24 mouse cellular contexts compared by ENCODE assay signal in the genomic region with DNA sequence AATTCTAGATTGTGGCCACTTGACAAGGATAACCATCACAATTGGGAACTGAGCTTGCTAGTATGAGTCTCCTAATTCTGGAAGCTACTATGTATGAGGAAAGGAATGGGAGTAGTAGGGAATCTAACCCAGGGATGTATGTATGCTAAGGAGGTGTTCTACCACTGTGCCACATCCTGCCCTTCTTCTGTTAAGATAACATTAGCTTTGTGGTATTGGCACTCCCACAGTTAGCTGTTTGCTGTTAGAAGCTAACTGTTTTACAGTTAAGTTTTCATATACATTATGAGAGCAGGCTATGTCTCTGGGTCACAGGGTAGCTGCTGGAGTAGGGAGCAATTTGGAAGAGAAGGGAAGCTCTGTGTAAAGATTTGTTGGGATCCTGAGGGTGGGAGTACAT. TPM values are rescaled to one million over a fixed set of nuclear protein-coding genes. Genes with fewer than 3 reads are reported as not detected.
DNase-seq lines count a peak whose midpoint lies in the region; ATAC-seq lines count a peak whose summit lies in the region.
"Had no signal": no experiment of that assay in that cellular context is flagged by ENCODE, and none has a peak within 500 bp of the region (broad histone marks: within the 10 kb centered on the region; RNA-seq: fewer than 3 reads in every experiment).

No protein-coding gene starts in this region.

- no peaks in the 10 kb centered on the region for H3K27me3 ChIP-seq in forebrain, embryonic 15.5 days
- H3K27me3 ChIP-seq: embryonic facial prominence, embryonic 15.5 days had no signal

- H3K4me2 ChIP-seq in forebrain, embryonic 15.5 days (replicated peaks) = no peak overlapping the region
- H3K4me2 ChIP-seq: embryonic facial prominence, embryonic 13.5 days; embryonic facial prominence, embryonic 15.5 days; forebrain, embryonic 12.5 days had no signal

- H3K4me1 ChIP-seq in forebrain, embryonic 15.5 days = no peaks in the 10 kb centered on the region
- H3K4me1 ChIP-seq: embryonic facial prominence, embryonic 13.5 days; embryonic facial prominence, embryonic 15.5 days; forebrain, embryonic 12.5 days had no signal

- peak; percentile 4 for DNase-seq in 3T3-L1 (ENCODE audit: low read depth, low spot score)
- DNase-seq in 416B (ENCODE audit: low read depth) = peak; percentile 18
- DNase-seq in urinary bladder, postnatal 25 days (ENCODE audit: low spot score) = no peak
- DNase-seq in right cerebral cortex, postnatal 36 days (ENCODE audit: low spot score in 2 of 2) = no peak
- DNase-seq: adrenal gland, adult 2 months; adrenal gland, postnatal 10 days; adrenal gland, postnatal 25 days; cerebellum, adult 11 months; cerebellum, adult 18-20 months; cerebellum, adult 8-10 months; cerebellum, adult 9-11 months; cerebellum, postnatal 14 days; cerebellum, postnatal 36 days; embryo, embryonic 11 days; forebrain, postnatal 0 days had no signal

- H3K36me3 ChIP-seq in forebrain, embryonic 15.5 days = no peaks in the 10 kb centered on the region
- H3K36me3 ChIP-seq: embryonic facial prominence, embryonic 13.5 days; embryonic facial prominence, embryonic 15.5 days; forebrain, embryonic 10.5 days; forebrain, embryonic 12.5 days had no signal

- no peak overlapping the region for H3K27ac ChIP-seq in forebrain, embryonic 15.5 days (replicated peaks)
- H3K27ac ChIP-seq: embryonic facial prominence, embryonic 13.5 days; embryonic facial prominence, embryonic 15.5 days; forebrain, embryonic 10.5 days; forebrain, embryonic 12.5 days had no signal

- H3K9me3 ChIP-seq in forebrain, embryonic 15.5 days = no peaks in the 10 kb centered on the region
- H3K9me3 ChIP-seq: embryonic facial prominence, embryonic 13.5 days; embryonic facial prominence, embryonic 15.5 days; forebrain, embryonic 10.5 days; forebrain, embryonic 12.5 days had no signal

- peak; percentile 57 for ATAC-seq in megakaryocyte progenitor cell, adult 5-6 weeks (replicated peaks; ENCODE audit: poor library complexity)
- no peak for ATAC-seq in forebrain, embryonic 15.5 days (replicated peaks)
- ATAC-seq: forebrain, embryonic 14.5 days; forebrain, postnatal 0 days; Patski had no signal

- H3K4me3 ChIP-seq in forebrain, embryonic 15.5 days = no peak overlapping the region
- H3K4me3 ChIP-seq: embryonic facial prominence, embryonic 13.5 days; embryonic facial prominence, embryonic 15.5 days; erythroblast, embryonic 14.5 days; forebrain, embryonic 10.5 days; forebrain, embryonic 12.5 days had no signal

- no peak overlapping the region for H3K9ac ChIP-seq in forebrain, embryonic 15.5 days (replicated peaks)
- H3K9ac ChIP-seq: embryonic facial prominence, embryonic 13.5 days; embryonic facial prominence, embryonic 15.5 days; forebrain, embryonic 12.5 days; forebrain, postnatal 0 days had no signal

RNA-seq across cellular contexts. Expression of gene Phka2, which starts 14.1 kb away (rescaled TPM):
- 84.0 and 95.6 TPM in 2 replicates for total RNA-seq in megakaryocyte progenitor cell, adult 5-6 weeks (2015)
- 62.2 and 72.5 TPM in 2 replicates for total RNA-seq in megakaryocyte progenitor cell, adult 5-6 weeks (2017)
- polyA plus RNA-seq in forebrain, embryonic 15.5 days (2015; fragmentation: Nextera tagmentation; extraction: Ambion mirVana) = 11.7 and 13.1 TPM in 2 replicates

Comparison
In these comparisons a context has a peak if more than half of its experiments do, and no peak if none do; other contexts are left out.
1. DNase-seq: peak in 3T3-L1 (single experiment) and 416B (single experiment); none in urinary bladder, postnatal 25 days (single experiment) and right cerebral cortex, postnatal 36 days (0 of 2).